Mouse (Mus musculus): ENCODE measurements around the gene Tnfrsf13b.

- TF ChIP-seq TAL1 (IDR thresholded peaks at IDR 0.05; ENCODE audit: low read length) (no peak), GATA1 (IDR thresholded peaks at IDR 0.05; ENCODE audit: low read length) (no peak)
These were observed 38.3 kb downstream of the Tnfrsf13b start for GRCm38 (mm10) chr11:61164881-61165280.

Data from erythroblast, embryonic 14.5 days (primary cell).